Mouse (Mus musculus) B cell, adult 67 days (primary cell): ENCODE measurements around the gene Abhd12. TPM values are rescaled to one million over a fixed set of nuclear protein-coding genes. Genes with fewer than 3 reads are reported as not detected.

Source experiments
- total RNA-seq, 2 experiments: library from RNA; stranded (reverse); gene quantifications; 4 replicates each; pipeline ENCODE4 v1.2.4; 2023

Gene Abhd12
- 10 to 100 TPM; 65.6 to 66.2 TPM for total RNA-seq

GRCm38 (mm10) chr2:150904272-150904935 is at the start of gene Abhd12:
Abhd12 (minus strand) TSS chr2:150904741.

GRCm38 (mm10) chr2:150904936-150905450 is 452 bp upstream of the Abhd12 start, which contains the start of gene Gins1:
Gins1 (plus strand) TSS chr2:150905400.

GRCm38 (mm10) chr2:150786251-150787180 is 118.0 kb downstream of the Abhd12 start, which contains the start of gene Pygb:
Pygb (plus strand) TSS chr2:150786735.

Other genes with a start within 250 kb of the Abhd12 start
- gene Acss1, start 236.2 kb downstream of the Abhd12 start, total RNA-seq = 10 to 100 TPM; 77.2 to 95.4 TPM
- not detected for gene Vsx1, start 215.4 kb downstream of the Abhd12 start, total RNA-seq
- gene Entpd6, start 155.7 kb downstream of the Abhd12 start, total RNA-seq = 10 to 100 TPM; 27.4 to 31.9 TPM
- 10 to 100 TPM; 51.1 to 60.4 TPM for gene Pygb, start 118.0 kb downstream of the Abhd12 start, total RNA-seq
- gene Gins1, start 659 bp upstream of the Abhd12 start, total RNA-seq = 1 to 10 TPM; 4.6 to 5.4 TPM
- gene Ninl, start 134.6 kb upstream of the Abhd12 start, total RNA-seq = under 1 TPM in 1 of 2 experiments, not detected in 1; 0.35 TPM
- 10 to 100 TPM in 1 of 2 experiments, 1 to 10 TPM in 1; 8.3 to 10.9 TPM for gene Nanp, start 134.7 kb upstream of the Abhd12 start, total RNA-seq
- gene Gm14151, start 187.6 kb upstream of the Abhd12 start, total RNA-seq = not detected
- gene Gm14147, start 193.5 kb upstream of the Abhd12 start, total RNA-seq = not detected